Mouse (Mus musculus): Measurements from ENCODE around the gene Tdp1. TPM values are rescaled to one million over a fixed set of nuclear protein-coding genes. Genes with fewer than 3 reads are reported as not detected.

The Tdp1 gene
- total RNA-seq, 4 experiments from 2014 or later, result 24.2 to 29.4 (median 25.9) TPM

- no peak for DNase-seq (ENCODE audit: low spot score in 2 of 2)
These were observed 14.0 kb downstream of the Tdp1 start for GRCm38 (mm10) chr12:99898248-99898870.

- no peak for DNase-seq (ENCODE audit: low spot score in 2 of 2)
These were observed 15.7 kb downstream of the Tdp1 start for GRCm38 (mm10) chr12:99899991-99900390.

GRCm38 (mm10) chr12:99901973-99902866 is 17.9 kb downstream of the Tdp1 start:
- no peak for DNase-seq (ENCODE audit: low spot score in 2 of 2)

GRCm38 (mm10) chr12:99902867-99903370 is 18.6 kb downstream of the Tdp1 start:
- DNase-seq (ENCODE audit: low spot score in 2 of 2), result no peak

- DNase-seq (ENCODE audit: low spot score in 2 of 2), result no peak
These were observed 20.2 kb downstream of the Tdp1 start for GRCm38 (mm10) chr12:99904537-99904936.

- DNase-seq (ENCODE audit: low spot score in 2 of 2), result no peak
These were observed 27.1 kb downstream of the Tdp1 start for GRCm38 (mm10) chr12:99911466-99911865.

GRCm38 (mm10) chr12:99917800-99918427 is 33.6 kb downstream of the Tdp1 start:
- no peak for DNase-seq (ENCODE audit: low spot score in 2 of 2)

- no peak for DNase-seq (ENCODE audit: low spot score in 2 of 2)
These were observed 35.3 kb downstream of the Tdp1 start for GRCm38 (mm10) chr12:99919636-99920035.

- DNase-seq (ENCODE audit: low spot score in 2 of 2), result no peak
These were observed 36.7 kb downstream of the Tdp1 start for GRCm38 (mm10) chr12:99921045-99921444.

GRCm38 (mm10) chr12:99923131-99923606 is 38.9 kb downstream of the Tdp1 start:
- DNase-seq (ENCODE audit: low spot score in 2 of 2), result peak in 1 of 2 experiments; percentile 37

- DNase-seq (ENCODE audit: low spot score in 2 of 2), result no peak
These were observed 39.4 kb downstream of the Tdp1 start for GRCm38 (mm10) chr12:99923703-99924102.

- no peak for DNase-seq (ENCODE audit: low spot score in 2 of 2)
These were observed 44.0 kb downstream of the Tdp1 start for GRCm38 (mm10) chr12:99928311-99928710.

- DNase-seq (ENCODE audit: low spot score in 2 of 2), result no peak
These were observed 44.8 kb downstream of the Tdp1 start for GRCm38 (mm10) chr12:99929160-99929559.

GRCm38 (mm10) chr12:99932245-99932644 is 47.9 kb downstream of the Tdp1 start:
- no peak for DNase-seq (ENCODE audit: low spot score in 2 of 2)

- no peak for DNase-seq (ENCODE audit: low spot score in 2 of 2)
These were observed 49.3 kb downstream of the Tdp1 start for GRCm38 (mm10) chr12:99933630-99934029.

GRCm38 (mm10) chr12:99935403-99935802 is 51.1 kb downstream of the Tdp1 start:
- peak; percentile 24 to 52 for DNase-seq (ENCODE audit: low spot score in 2 of 2)

- DNase-seq (ENCODE audit: low spot score in 2 of 2), result no peak
These were observed 54.2 kb downstream of the Tdp1 start for GRCm38 (mm10) chr12:99938476-99938875.

- DNase-seq (ENCODE audit: low spot score in 2 of 2), result no peak
These were observed 54.9 kb downstream of the Tdp1 start for GRCm38 (mm10) chr12:99939179-99939578.

- no peak for DNase-seq (ENCODE audit: low spot score in 2 of 2)
These were observed 56.4 kb downstream of the Tdp1 start for GRCm38 (mm10) chr12:99940704-99941103.

GRCm38 (mm10) chr12:99942441-99942840 is 58.1 kb downstream of the Tdp1 start:
- no peak for DNase-seq (ENCODE audit: low spot score in 2 of 2)

- peak; percentile 36 to 71 for DNase-seq (ENCODE audit: low spot score in 2 of 2)
These were observed 68.6 kb downstream of the Tdp1 start for GRCm38 (mm10) chr12:99952928-99953327.

GRCm38 (mm10) chr12:99956411-99956810 is 72.1 kb downstream of the Tdp1 start:
- DNase-seq (ENCODE audit: low spot score in 2 of 2), result no peak
